Mouse (Mus musculus) intestine, embryonic 14.5 days (tissue): Measurements from ENCODE around the gene Trappc2l. TPM values are rescaled to one million over a fixed set of nuclear protein-coding genes. Genes with fewer than 3 reads are reported as not detected.

Experiments used
- ATAC-seq: fragments of 200-750 bp; cut with Nextera tagmentation; replicated peaks from 2 replicates; pipeline ENCODE4 v1.8.0; 2017; ENCODE audit warnings: low read depth, moderate number of reproducible peaks, moderate TSS enrichment, moderate library complexity; ENCODE audit not compliant: low FRiP score, low TSS enrichment
- DNase-seq: peaks from one replicate; pipeline ENCODE4 v3.0.0-alpha.2; 2018; ENCODE audit warnings: low spot score
- H3K27ac ChIP-seq: fragments of 300-500 bp; sonication (generic); 2 replicates; pipeline ENCODE4 v1.5.1; 2014; ENCODE audit warnings: low read depth, mild to moderate bottlenecking, control low read depth
- H3K27me3 ChIP-seq: fragments of 300-500 bp; sonication (generic); replicated peaks from 2 replicates; pipeline ENCODE4 v1.6.1; 2014; ENCODE audit warnings: low read length, control low read depth; ENCODE audit not compliant: control insufficient read depth, insufficient read depth
- H3K36me3 ChIP-seq: fragments of 300-500 bp; sonication (generic); 2 replicates; pipeline ENCODE4 v1.6.1; 2014; ENCODE audit warnings: low read length, control low read depth; ENCODE audit not compliant: control insufficient read depth, insufficient read depth
- H3K4me1 ChIP-seq: fragments of 300-500 bp; sonication (generic); replicated peaks from 2 replicates; pipeline ENCODE4 v1.6.1; 2014; ENCODE audit warnings: low read length, control low read depth, mixed read lengths; ENCODE audit not compliant: control insufficient read depth, insufficient read depth
- H3K4me2 ChIP-seq: fragments of 300-500 bp; sonication (generic); 2 replicates; pipeline ENCODE4 v1.6.1; 2014; ENCODE audit warnings: low read length
- H3K4me3 ChIP-seq: fragments of 300-500 bp; sonication (generic); 2 replicates; pipeline ENCODE4 v1.5.1; 2014; ENCODE audit warnings: low read depth, low read length, control low read depth, mixed read lengths
- H3K9ac ChIP-seq: fragments of 300-500 bp; sonication (generic); 2 replicates; pipeline ENCODE4 v1.6.1; 2014; ENCODE audit warnings: mild to moderate bottlenecking, low read length
- H3K9me3 ChIP-seq: fragments of 300-500 bp; sonication (generic); 2 replicates; pipeline ENCODE4 v1.6.1; 2016; ENCODE audit warnings: low read length, control low read depth; ENCODE audit not compliant: control insufficient read depth
- WGBS: fragments of 180-500 bp; shearing (Covaris S2); extraction: QIAGEN DNeasy Blood & Tissue Kit; methylation state at CpG from one replicate; pipeline ENCODE4 v1.1.7; 2014; 5-methylcytosine and 5-hydroxymethylcytosine counted together
- polyA plus RNA-seq: library from polyadenylated mRNA; unstranded; fragments of >200 nt; fragmentation: Nextera tagmentation; extraction: Ambion mirVana; gene quantifications from 2 replicates; pipeline ENCODE4 v1.2.1, GENCODE M21; 2014

The Trappc2l gene
- 67.3 and 71.8 TPM in 2 replicates for polyA plus RNA-seq

- Histone ChIP-seq H3K4me2 (peak within 1 kb of the TSS; percentile 93), H3K36me3 (peaks cover 9% of the 10 kb centered on the region; the same call in 1 of the 2 replicates), H3K4me1 (peaks cover 10% of the 10 kb centered on the region; the same call in 1 of the 2 replicates), H3K27me3 (no peaks in the 10 kb centered on the region), H3K27ac (peak within 1 kb of the TSS; percentile 71), H3K9me3 (no peaks in the 10 kb centered on the region), H3K9ac (peak within 1 kb of the TSS; percentile 62), H3K4me3 (peak within 1 kb of the TSS; percentile 70)
- ATAC-seq = peak; percentile 96
- peak; percentile 99 for DNase-seq
- under 1% methylated on average over 57 of the region's 57 CpGs for WGBS
Observed at GRCm38 (mm10) chr8:122611295-122612133, at the start of gene Trappc2l, which contains the start of gene Galns. Gene Trappc2l, plus strand, starts transcription at chr8:122611640. Gene Galns, minus strand, starts transcription at chr8:122611463.

- H3K9ac ChIP-seq = no peak overlapping the region
- no peak for DNase-seq
- WGBS = 76% methylated on average over 25 of the region's 25 CpGs
- no peaks in the 10 kb centered on the region for H3K27me3 ChIP-seq
- ATAC-seq = no peak
- H3K27ac ChIP-seq = peak overlapping the region; percentile 11; the same call in 1 of the 2 replicates
- H3K9me3 ChIP-seq = no peaks in the 10 kb centered on the region
- peaks cover 5% of the 10 kb centered on the region; the same call in 1 of the 2 replicates for H3K36me3 ChIP-seq
- H3K4me3 ChIP-seq = no peak overlapping the region
- peaks cover 18% of the 10 kb centered on the region for H3K4me1 ChIP-seq
- H3K4me2 ChIP-seq = no peak overlapping the region
Observed at GRCm38 (mm10) chr8:122564363-122565352, 46.8 kb upstream of the Trappc2l start.

GRCm38 (mm10) chr8:122566766-122567165, 44.7 kb upstream of the Trappc2l start:
- Histone ChIP-seq H3K4me2 (peak overlapping the region; percentile 87), H3K27me3 (no peaks in the 10 kb centered on the region), H3K4me3 (peak overlapping the region; percentile 97), H3K27ac (peak overlapping the region; percentile 88), H3K4me1 (peaks cover 18% of the 10 kb centered on the region), H3K9me3 (no peaks in the 10 kb centered on the region), H3K36me3 (peaks cover 26% of the 10 kb centered on the region), H3K9ac (peak overlapping the region; percentile 97)
- ATAC-seq (no peak), DNase-seq (no peak)
- 40% methylated on average over 6 of the region's 6 CpGs for WGBS

GRCm38 (mm10) chr8:122567361-122568108, 43.9 kb upstream of the Trappc2l start, which contains the start of gene Cdt1:
Gene Cdt1, plus strand, starts transcription at chr8:122568015.
- under 1% methylated on average over 62 of the region's 62 CpGs for WGBS
- Histone ChIP-seq H3K27ac (peak within 1 kb of the TSS; percentile 88), H3K9me3 (no peaks in the 10 kb centered on the region), H3K4me2 (peak within 1 kb of the TSS; percentile 87), H3K9ac (peak within 1 kb of the TSS; percentile 97), H3K4me3 (peak within 1 kb of the TSS; percentile 97), H3K27me3 (no peaks in the 10 kb centered on the region), H3K4me1 (peaks cover 18% of the 10 kb centered on the region), H3K36me3 (peaks cover 33% of the 10 kb centered on the region)
- ATAC-seq (peak; percentile 94), DNase-seq (peak; percentile 97)

- no peak; the same call in 1 of the 2 replicates for ATAC-seq
- peak overlapping the region; percentile 97 for H3K4me3 ChIP-seq
- peak overlapping the region; percentile 97 for H3K9ac ChIP-seq
- no peaks in the 10 kb centered on the region for H3K9me3 ChIP-seq
- H3K27me3 ChIP-seq = no peaks in the 10 kb centered on the region
- H3K36me3 ChIP-seq = peaks cover 39% of the 10 kb centered on the region
- DNase-seq = no peak
- H3K4me1 ChIP-seq = peaks cover 18% of the 10 kb centered on the region
- WGBS = under 1% methylated on average over 34 of the region's 34 CpGs
- H3K27ac ChIP-seq = peak overlapping the region; percentile 88
- H3K4me2 ChIP-seq = peak overlapping the region; percentile 87
Observed at GRCm38 (mm10) chr8:122568109-122568504, 43.3 kb upstream of the Trappc2l start.

- Histone ChIP-seq H3K36me3 (peaks cover 46% of the 10 kb centered on the region), H3K27ac (no peak overlapping the region), H3K9me3 (no peaks in the 10 kb centered on the region), H3K4me2 (peak overlapping the region; percentile 87), H3K9ac (peak overlapping the region; percentile 97), H3K4me1 (peaks cover 18% of the 10 kb centered on the region), H3K27me3 (no peaks in the 10 kb centered on the region), H3K4me3 (peak overlapping the region; percentile 97)
- ATAC-seq (0 out of 2 replicates have a peak, but pooled peaks have one; percentile 10), DNase-seq (no peak)
- 7% methylated on average over 10 of the region's 10 CpGs for WGBS
Observed at GRCm38 (mm10) chr8:122568881-122569309, 42.5 kb upstream of the Trappc2l start.

- Histone ChIP-seq H3K4me2 (peak overlapping the region; percentile 87), H3K27me3 (no peaks in the 10 kb centered on the region), H3K9ac (peak overlapping the region; percentile 97), H3K9me3 (no peaks in the 10 kb centered on the region), H3K4me1 (peaks cover 18% of the 10 kb centered on the region), H3K36me3 (peaks cover 46% of the 10 kb centered on the region), H3K4me3 (peak overlapping the region; percentile 97), H3K27ac (no peak overlapping the region)
- WGBS = 62% methylated on average over 9 of the region's 9 CpGs
- DNase-seq (no peak), ATAC-seq (no peak)
Observed at GRCm38 (mm10) chr8:122569329-122569728, 42.1 kb upstream of the Trappc2l start.
